Mouse (Mus musculus) WW6 (cell line): ENCODE data around the gene Pik3cd.
"Not testable (repeated sequence)": the region's sequence is repeated elsewhere in the genome, so short reads cannot be mapped to it uniquely, and the experiment has no call there.

Experiments
- DNase-seq: peaks from one replicate; pipeline ENCODE4 v3.0.0-alpha.2; 2013; ENCODE audit warnings: low read depth, low spot score

Pik3cd gene

GRCm38 (mm10) chr4:149702210-149702979, at the start of gene Pik3cd:
Pik3cd (minus strand) TSS chr4:149702571.
- DNase-seq, result no peak

- no peak for DNase-seq
Observed at GRCm38 (mm10) chr4:149750671-149751070, 48.3 kb upstream of the Pik3cd start.

- not testable (repeated sequence) for DNase-seq
Observed at GRCm38 (mm10) chr4:149749663-149750015, 47.3 kb upstream of the Pik3cd start.

- DNase-seq, result no peak
Observed at GRCm38 (mm10) chr4:149749003-149749662, 46.8 kb upstream of the Pik3cd start.

- no peak for DNase-seq
Observed at GRCm38 (mm10) chr4:149744119-149744518, 41.7 kb upstream of the Pik3cd start.

GRCm38 (mm10) chr4:149742011-149742530, 39.7 kb upstream of the Pik3cd start:
- DNase-seq, result no peak

- DNase-seq, result no peak
Observed at GRCm38 (mm10) chr4:149740301-149740700, 37.9 kb upstream of the Pik3cd start.

- no peak for DNase-seq
Observed at GRCm38 (mm10) chr4:149739478-149739877, 37.1 kb upstream of the Pik3cd start.

- peak; percentile 88 for DNase-seq
Observed at GRCm38 (mm10) chr4:149737383-149738324, 35.3 kb upstream of the Pik3cd start, which contains the start of gene Tmem201. Tmem201 (minus strand) TSS chr4:149738044.

- DNase-seq, result no peak
Observed at GRCm38 (mm10) chr4:149736581-149736980, 34.2 kb upstream of the Pik3cd start.

- no peak for DNase-seq
Observed at GRCm38 (mm10) chr4:149735624-149736250, 33.4 kb upstream of the Pik3cd start.

- DNase-seq, result no peak
Observed at GRCm38 (mm10) chr4:149734730-149735475, 32.5 kb upstream of the Pik3cd start.

- no peak for DNase-seq
Observed at GRCm38 (mm10) chr4:149734246-149734645, 31.9 kb upstream of the Pik3cd start.

GRCm38 (mm10) chr4:149733748-149734147, 31.4 kb upstream of the Pik3cd start:
- DNase-seq, result no peak

- DNase-seq, result no peak
Observed at GRCm38 (mm10) chr4:149732800-149733199, 30.4 kb upstream of the Pik3cd start.

- no peak for DNase-seq
Observed at GRCm38 (mm10) chr4:149732313-149732712, 29.9 kb upstream of the Pik3cd start.

- DNase-seq, result no peak
Observed at GRCm38 (mm10) chr4:149730827-149731226, 28.5 kb upstream of the Pik3cd start.

- no peak for DNase-seq
Observed at GRCm38 (mm10) chr4:149728810-149729209, 26.4 kb upstream of the Pik3cd start.

- DNase-seq, result no peak
Observed at GRCm38 (mm10) chr4:149727636-149728035, 25.3 kb upstream of the Pik3cd start.

GRCm38 (mm10) chr4:149725661-149726350, 23.4 kb upstream of the Pik3cd start:
- DNase-seq, result no peak
